Mouse (Mus musculus): Measurements from ENCODE around the gene Thrb.
"Not testable (repeated sequence)": the region's sequence is repeated elsewhere in the genome, so short reads cannot be mapped to it uniquely, and the experiment has no call there.

Gene Thrb

GRCm38 (mm10) chr14:17879446-17879845 lies 219.4 kb downstream of the Thrb start:
- no peak for DNase-seq (ENCODE audit: low spot score)

GRCm38 (mm10) chr14:17884884-17885283 lies 224.8 kb downstream of the Thrb start:
- no peak for DNase-seq (ENCODE audit: low spot score)

- no peak for DNase-seq (ENCODE audit: low spot score)
Measured at GRCm38 (mm10) chr14:17885320-17885719, 225.3 kb downstream of the Thrb start.

GRCm38 (mm10) chr14:17894791-17895190 lies 234.7 kb downstream of the Thrb start:
- DNase-seq (ENCODE audit: low spot score): no peak

GRCm38 (mm10) chr14:17899733-17900413 lies 239.8 kb downstream of the Thrb start:
- DNase-seq (ENCODE audit: low spot score): no peak

GRCm38 (mm10) chr14:17900414-17900795 lies 240.3 kb downstream of the Thrb start:
- DNase-seq (ENCODE audit: low spot score): no peak

GRCm38 (mm10) chr14:17902426-17902825 lies 242.4 kb downstream of the Thrb start:
- DNase-seq (ENCODE audit: low spot score): no peak

- DNase-seq (ENCODE audit: low spot score): no peak
Measured at GRCm38 (mm10) chr14:17903121-17903520, 243.1 kb downstream of the Thrb start.

GRCm38 (mm10) chr14:17904554-17904953 lies 244.5 kb downstream of the Thrb start:
- DNase-seq (ENCODE audit: low spot score): no peak

GRCm38 (mm10) chr14:17905627-17906026 lies 245.6 kb downstream of the Thrb start:
- no peak for DNase-seq (ENCODE audit: low spot score)

GRCm38 (mm10) chr14:17906931-17907330 lies 246.9 kb downstream of the Thrb start:
- DNase-seq (ENCODE audit: low spot score): no peak

GRCm38 (mm10) chr14:17911157-17911556 lies 251.1 kb downstream of the Thrb start:
- no peak for DNase-seq (ENCODE audit: low spot score)

GRCm38 (mm10) chr14:17912573-17913207 lies 252.6 kb downstream of the Thrb start:
- no peak for DNase-seq (ENCODE audit: low spot score)

GRCm38 (mm10) chr14:17915556-17915955 lies 255.5 kb downstream of the Thrb start:
- no peak for DNase-seq (ENCODE audit: low spot score)

- DNase-seq (ENCODE audit: low spot score): no peak
Measured at GRCm38 (mm10) chr14:17916651-17917050, 256.6 kb downstream of the Thrb start.

GRCm38 (mm10) chr14:17917124-17917763 lies 257.2 kb downstream of the Thrb start:
- no peak for DNase-seq (ENCODE audit: low spot score)

- no peak for DNase-seq (ENCODE audit: low spot score)
Measured at GRCm38 (mm10) chr14:17917899-17918298, 257.8 kb downstream of the Thrb start.

- DNase-seq (ENCODE audit: low spot score): no peak
Measured at GRCm38 (mm10) chr14:17922807-17923704, 263.0 kb downstream of the Thrb start.

GRCm38 (mm10) chr14:17927469-17927868 lies 267.4 kb downstream of the Thrb start:
- DNase-seq (ENCODE audit: low spot score): peak; percentile 62

- no peak for DNase-seq (ENCODE audit: low spot score)
Measured at GRCm38 (mm10) chr14:17929585-17929984, 269.5 kb downstream of the Thrb start.

GRCm38 (mm10) chr14:17933475-17933874 lies 273.4 kb downstream of the Thrb start:
- DNase-seq (ENCODE audit: low spot score): no peak

- DNase-seq (ENCODE audit: low spot score): not testable (repeated sequence)
Measured at GRCm38 (mm10) chr14:17934779-17935178, 274.7 kb downstream of the Thrb start.

Measured in testis, postnatal 10 days (tissue).